ENCODE assay signal across 8 mouse cellular contexts in genomic region chr11:84764527-84764961, GRCm38 (mm10). TPM values are rescaled to one million over a fixed set of nuclear protein-coding genes. Genes with fewer than 3 reads are reported as not detected.
DNase-seq lines count a peak whose midpoint lies in the region; ATAC-seq lines count a peak whose summit lies in the region.

No protein-coding gene starts in this region.

- intact Hi-C loops in left cerebral cortex, postnatal 4 days (cut with DNase I) = no loop called here
- intact Hi-C loops in left cerebral cortex, postnatal 25 days (cut with DNase I) = no loop called here
- intact Hi-C loops in left cerebral cortex, postnatal 36 days (cut with DNase I) = no loop called here

- no peak for ATAC-seq in embryonic facial prominence, embryonic 12.5 days (ENCODE audit: insufficient number of reproducible peaks, insufficient read depth, low FRiP score, low TSS enrichment)
- no peak for ATAC-seq in intestine, embryonic 14.5 days (replicated peaks; ENCODE audit: low FRiP score, low TSS enrichment, low read depth)
- ATAC-seq in midbrain, embryonic 13.5 days = no peak

- peaks cover 33% of the 10 kb centered on the region for H3K27me3 ChIP-seq in embryonic facial prominence, embryonic 12.5 days
- no peaks in the 10 kb centered on the region; the same call in 1 of the 2 replicates for H3K27me3 ChIP-seq in intestine, embryonic 14.5 days (replicated peaks; ENCODE audit: control insufficient read depth, insufficient read depth, low read length)
- H3K27me3 ChIP-seq in midbrain, embryonic 13.5 days = peaks cover 30% of the 10 kb centered on the region

- H3K4me1 ChIP-seq in embryonic facial prominence, embryonic 12.5 days = peaks cover 26% of the 10 kb centered on the region
- peaks cover 10% of the 10 kb centered on the region for H3K4me1 ChIP-seq in intestine, embryonic 14.5 days (replicated peaks; ENCODE audit: control insufficient read depth, insufficient read depth, low read length)
- H3K4me1 ChIP-seq in midbrain, embryonic 13.5 days (replicated peaks) = peaks cover 59% of the 10 kb centered on the region

- peak overlapping the region; percentile 43 for H3K4me2 ChIP-seq in embryonic facial prominence, embryonic 12.5 days (replicated peaks)
- H3K4me2 ChIP-seq in intestine, embryonic 14.5 days (ENCODE audit: low read length) = peak overlapping the region; percentile 41
- H3K4me2 ChIP-seq in midbrain, embryonic 13.5 days (replicated peaks) = peak overlapping the region; percentile 36

- no peak overlapping the region for H3K27ac ChIP-seq in embryonic facial prominence, embryonic 12.5 days
- H3K27ac ChIP-seq in intestine, embryonic 14.5 days (ENCODE audit: low read depth) = no peak overlapping the region
- H3K27ac ChIP-seq in midbrain, embryonic 13.5 days = 0 out of 2 replicates have a peak overlapping the region, but pooled peaks have one; percentile 15

- no peak overlapping the region for H3K4me3 ChIP-seq in embryonic facial prominence, embryonic 12.5 days
- H3K4me3 ChIP-seq in intestine, embryonic 14.5 days (ENCODE audit: low read depth, low read length) = peak overlapping the region; percentile 11; the same call in 1 of the 2 replicates
- no peak overlapping the region for H3K4me3 ChIP-seq in midbrain, embryonic 13.5 days (replicated peaks)

- no peaks in the 10 kb centered on the region for H3K36me3 ChIP-seq in embryonic facial prominence, embryonic 12.5 days
- no peaks in the 10 kb centered on the region for H3K36me3 ChIP-seq in intestine, embryonic 14.5 days (ENCODE audit: control insufficient read depth, insufficient read depth, low read length)
- no peaks in the 10 kb centered on the region for H3K36me3 ChIP-seq in midbrain, embryonic 13.5 days

- peak; percentile 29 for DNase-seq in left cerebral cortex, postnatal 4 days
- DNase-seq in left cerebral cortex, postnatal 25 days (ENCODE audit: low spot score in 2 of 2) = no peak
- DNase-seq in intestine, embryonic 14.5 days (ENCODE audit: low spot score) = no peak
- DNase-seq in layer of hippocampus, adult 8-10 months (ENCODE audit: low spot score in 2 of 2) = no peak
- DNase-seq in urinary bladder, postnatal 14 days (ENCODE audit: low spot score) = no peak
- DNase-seq in left cerebral cortex, postnatal 36 days (ENCODE audit: low spot score in 2 of 2) = no peak

- no peaks in the 10 kb centered on the region for H3K9me3 ChIP-seq in embryonic facial prominence, embryonic 12.5 days
- H3K9me3 ChIP-seq in intestine, embryonic 14.5 days (ENCODE audit: control insufficient read depth, low read length) = no peaks in the 10 kb centered on the region
- no peaks in the 10 kb centered on the region for H3K9me3 ChIP-seq in midbrain, embryonic 13.5 days

- WGBS in embryonic facial prominence, embryonic 12.5 days = 1% methylated on average over 21 of the region's 21 CpGs
- 3% methylated on average over 21 of the region's 21 CpGs for WGBS in intestine, embryonic 14.5 days
- WGBS in midbrain, embryonic 13.5 days = 1% methylated on average over 21 of the region's 21 CpGs

- H3K9ac ChIP-seq in embryonic facial prominence, embryonic 12.5 days = no peak overlapping the region
- no peak overlapping the region for H3K9ac ChIP-seq in intestine, embryonic 14.5 days (ENCODE audit: low read length)
- 0 out of 2 replicates have a peak overlapping the region, but pooled peaks have one; percentile 41 for H3K9ac ChIP-seq in midbrain, embryonic 13.5 days (replicated peaks)

RNA-seq across cellular contexts. Expression of gene Mrm1, which starts 54.8 kb away (rescaled TPM):
- 10 to 100 TPM; 15.6 to 24.5 TPM for total RNA-seq in left cerebral cortex, postnatal 4 days (2021)
- 10 to 100 TPM; 11.9 to 22.5 TPM for total RNA-seq in left cerebral cortex, postnatal 25 days (2021)
- polyA plus RNA-seq in embryonic facial prominence, embryonic 12.5 days (2016; fragmentation: Nextera tagmentation; extraction: Ambion mirVana) = 8.1 and 8.8 TPM in 2 replicates
- 15.9 and 16.9 TPM in 2 replicates for polyA plus RNA-seq in intestine, embryonic 14.5 days (2014; fragmentation: Nextera tagmentation; extraction: Ambion mirVana)
- 8.5 and 10.7 TPM in 2 replicates for polyA plus RNA-seq in midbrain, embryonic 13.5 days (2015; fragmentation: Nextera tagmentation; extraction: Ambion mirVana)
- total RNA-seq in layer of hippocampus, adult 8-10 months (2022) = 10 to 100 TPM; 10.5 to 15.0 (median 10.6) TPM
- 10 to 100 TPM; 19.3 to 19.4 TPM for total RNA-seq in left cerebral cortex, postnatal 36 days (2021)
